In genomic region chr19:55767579-55767978, GRCm38 (mm10) we compare ENCODE assay signal across 14 mouse cellular contexts. TPM values are rescaled to one million over a fixed set of nuclear protein-coding genes. Genes with fewer than 3 reads are reported as not detected.
A peak's percentile ranks its signal among the peaks of the same experiment; 100 is the strongest.
DNase-seq lines count a peak whose midpoint lies in the region; ATAC-seq lines count a peak whose summit lies in the region.
"Had no signal": no experiment of that assay in that cellular context is flagged by ENCODE, and none has a peak within 500 bp of the region (broad histone marks: within the 10 kb centered on the region; RNA-seq: fewer than 3 reads in every experiment).

No protein-coding gene starts in this region.

- ATAC-seq in heart, embryonic 12.5 days (ENCODE audit: insufficient number of reproducible peaks, low FRiP score), result no peak
- ATAC-seq in midbrain, embryonic 16.5 days, result no peak
- ATAC-seq: forebrain, embryonic 13.5 days had no signal

- 0 out of 2 replicates have a peak, but pooled peaks cover under 1% of the 10 kb centered on the region for H3K9me3 ChIP-seq in heart, embryonic 12.5 days (replicated peaks)
- no peaks in the 10 kb centered on the region for H3K9me3 ChIP-seq in midbrain, embryonic 16.5 days (replicated peaks; ENCODE audit: control insufficient read depth, low read length, poor library complexity, severe bottlenecking)
- H3K9me3 ChIP-seq in midbrain, embryonic 10.5 days (replicated peaks), result no peaks in the 10 kb centered on the region
- no peaks in the 10 kb centered on the region for H3K9me3 ChIP-seq in limb, embryonic 10.5 days (replicated peaks)
- H3K9me3 ChIP-seq: forebrain, embryonic 13.5 days; neural tube, embryonic 15.5 days had no signal

- 14% methylated on average over 2 of the region's 2 CpGs for WGBS in heart, embryonic 12.5 days
- WGBS in midbrain, embryonic 16.5 days, result 59% methylated on average over 2 of the region's 2 CpGs
- WGBS in midbrain, embryonic 10.5 days, result 74% methylated on average over 2 of the region's 2 CpGs
- WGBS in limb, embryonic 10.5 days, result 21% methylated on average over 2 of the region's 2 CpGs

- no peaks in the 10 kb centered on the region for H3K27me3 ChIP-seq in heart, embryonic 12.5 days (replicated peaks)
- no peaks in the 10 kb centered on the region for H3K27me3 ChIP-seq in midbrain, embryonic 16.5 days (ENCODE audit: control insufficient read depth, insufficient read depth, low read depth, low read length)
- no peaks in the 10 kb centered on the region for H3K27me3 ChIP-seq in midbrain, embryonic 10.5 days (ENCODE audit: low read depth, poor library complexity, severe bottlenecking)
- H3K27me3 ChIP-seq in limb, embryonic 10.5 days (ENCODE audit: low read depth, poor library complexity, severe bottlenecking), result no peaks in the 10 kb centered on the region
- H3K27me3 ChIP-seq: forebrain, embryonic 13.5 days; neural tube, embryonic 15.5 days had no signal

- no peak overlapping the region for H3K27ac ChIP-seq in heart, embryonic 12.5 days (ENCODE audit: poor library complexity, severe bottlenecking)
- peak overlapping the region; percentile 33; the same call in 1 of the 2 replicates for H3K27ac ChIP-seq in midbrain, embryonic 16.5 days (ENCODE audit: low read length)
- no peak overlapping the region for H3K27ac ChIP-seq in midbrain, embryonic 10.5 days (replicated peaks)
- H3K27ac ChIP-seq in limb, embryonic 10.5 days, result peak overlapping the region; percentile 58
- H3K27ac ChIP-seq: forebrain, embryonic 13.5 days; neural tube, embryonic 15.5 days had no signal

- H3K36me3 ChIP-seq in heart, embryonic 12.5 days, result peaks cover 4% of the 10 kb centered on the region
- no peaks in the 10 kb centered on the region for H3K36me3 ChIP-seq in midbrain, embryonic 16.5 days (ENCODE audit: control insufficient read depth, insufficient read depth, low read length)
- peaks cover 36% of the 10 kb centered on the region for H3K36me3 ChIP-seq in midbrain, embryonic 10.5 days
- H3K36me3 ChIP-seq in limb, embryonic 10.5 days, result peaks cover 50% of the 10 kb centered on the region
- H3K36me3 ChIP-seq: neural tube, embryonic 15.5 days had no signal

- H3K4me3 ChIP-seq in heart, embryonic 12.5 days, result no peak overlapping the region
- H3K4me3 ChIP-seq in midbrain, embryonic 16.5 days (ENCODE audit: low read depth, low read length), result no peak overlapping the region
- no peak overlapping the region for H3K4me3 ChIP-seq in midbrain, embryonic 10.5 days
- H3K4me3 ChIP-seq in limb, embryonic 10.5 days, result no peak overlapping the region
- H3K4me3 ChIP-seq: forebrain, embryonic 13.5 days; neural tube, embryonic 15.5 days had no signal

- no peak for DNase-seq in heart, adult 9 months (ENCODE audit: low spot score in 2 of 2)
- DNase-seq in midbrain, embryonic 10.5 days (ENCODE audit: low spot score), result no peak
- no peak for DNase-seq in limb, embryonic 10.5 days (ENCODE audit: low spot score)
- DNase-seq in Muller cell, postnatal 12 days (ENCODE audit: inconsistent ontology term), result no peak
- DNase-seq in spleen, postnatal 14 days (ENCODE audit: low spot score in 2 of 2), result no peak
- DNase-seq: cerebellum, adult 8-10 months; kidney, postnatal 36 days; layer of hippocampus, adult 9-11 months; lung, adult 2 months; lung, postnatal 36 days had no signal

- no peak overlapping the region for H3K4me2 ChIP-seq in heart, embryonic 12.5 days
- H3K4me2 ChIP-seq in midbrain, embryonic 16.5 days (ENCODE audit: low read length), result no peak overlapping the region
- H3K4me2 ChIP-seq: forebrain, embryonic 13.5 days; neural tube, embryonic 15.5 days had no signal

- H3K4me1 ChIP-seq in heart, embryonic 12.5 days (replicated peaks), result peaks cover 73% of the 10 kb centered on the region
- H3K4me1 ChIP-seq in midbrain, embryonic 16.5 days (ENCODE audit: control insufficient read depth, insufficient read depth, low read length), result peaks cover 37% of the 10 kb centered on the region
- peaks cover 40% of the 10 kb centered on the region for H3K4me1 ChIP-seq in midbrain, embryonic 10.5 days
- peaks cover 77% of the 10 kb centered on the region for H3K4me1 ChIP-seq in limb, embryonic 10.5 days

- peak overlapping the region; percentile 45 for H3K9ac ChIP-seq in heart, embryonic 12.5 days
- H3K9ac ChIP-seq in midbrain, embryonic 16.5 days (ENCODE audit: low read depth, low read length), result no peak overlapping the region
- H3K9ac ChIP-seq: forebrain, embryonic 13.5 days; neural tube, embryonic 15.5 days had no signal

RNA-seq across cellular contexts. Expression of gene Tcf7l2, which starts 26.0 kb away (rescaled TPM):
- polyA plus RNA-seq in heart, embryonic 12.5 days (2016; fragmentation: Nextera tagmentation; extraction: Ambion mirVana), result 59.7 and 64.7 TPM in 2 replicates
- 824 and 1,080 TPM in 2 replicates for polyA plus RNA-seq in midbrain, embryonic 16.5 days (2015; fragmentation: Nextera tagmentation; extraction: Ambion mirVana)
- 180 and 255 TPM in 2 replicates for polyA plus RNA-seq in midbrain, embryonic 10.5 days (2016; fragmentation: Nextera tagmentation; extraction: Ambion mirVana)
- 96.4 and 166 TPM in 2 replicates for polyA plus RNA-seq in limb, embryonic 10.5 days (2016; fragmentation: Nextera tagmentation; extraction: Ambion mirVana)

Comparison
In these comparisons a context has a peak if more than half of its experiments do, and no peak if none do; other contexts are left out.
1. H3K27ac ChIP-seq: peak in midbrain, embryonic 16.5 days (single experiment) and limb, embryonic 10.5 days (single experiment); none in heart, embryonic 12.5 days (single experiment) and midbrain, embryonic 10.5 days (single experiment).